ENCODE assay signal across 8 mouse cellular contexts in genomic region chr14:119137512-119137905, GRCm38 (mm10). TPM values are rescaled to one million over a fixed set of nuclear protein-coding genes. Genes with fewer than 3 reads are reported as not detected.
DNase-seq lines count a peak whose midpoint lies in the region; ATAC-seq and TF ChIP-seq lines count a peak whose summit lies in the region.

No protein-coding gene starts in this region.

- H3K27ac ChIP-seq in intestine, postnatal 0 days (ENCODE audit: low read depth, low read length): no peak overlapping the region

- peak; percentile 64 for ATAC-seq in intestine, postnatal 0 days

- WGBS in intestine, postnatal 0 days: under 1% methylated on average over 38 of the region's 38 CpGs

- DNase-seq in adrenal gland, adult 2 months: peak; percentile 84
- DNase-seq in cerebellum, postnatal 4 days (ENCODE audit: low spot score in 2 of 2): peak; percentile 46 to 79
- peak; percentile 42 for DNase-seq in gastrocnemius, postnatal 14 days
- DNase-seq in left cerebral cortex, postnatal 10 days (ENCODE audit: extremely low spot score in 1 of 2, low spot score in 2 of 2): peak; percentile 80 to 85
- DNase-seq in lung, postnatal 4 days: peak; percentile 62 to 84
- DNase-seq in right cerebral cortex, postnatal 14 days: peak; percentile 85
- no peak for DNase-seq in adipocyte (ENCODE audit: low spot score)

- H3K9ac ChIP-seq in intestine, postnatal 0 days (ENCODE audit: low read depth, low read length): no peak overlapping the region

- peak; percentile 56 for TF ChIP-seq CTCF in intestine, postnatal 0 days (IDR thresholded peaks at IDR 0.05; ENCODE audit: low read depth)

- H3K9me3 ChIP-seq in intestine, postnatal 0 days (ENCODE audit: control insufficient read depth): no peaks in the 10 kb centered on the region

- H3K4me1 ChIP-seq in intestine, postnatal 0 days (replicated peaks; ENCODE audit: control insufficient read depth, insufficient read depth, low read length): 0 out of 2 replicates have a peak, but pooled peaks cover 5% of the 10 kb centered on the region

- H3K4me2 ChIP-seq in intestine, postnatal 0 days (replicated peaks; ENCODE audit: low read depth): peak overlapping the region; percentile 97

- peaks cover 43% of the 10 kb centered on the region for H3K27me3 ChIP-seq in intestine, postnatal 0 days (replicated peaks; ENCODE audit: control insufficient read depth, insufficient read depth, low read length)

- H3K4me3 ChIP-seq in intestine, postnatal 0 days (ENCODE audit: low read depth, low read length): peak overlapping the region; percentile 64

- intact Hi-C loops in gastrocnemius, postnatal 14 days (cut with DNase I; ENCODE audit: low total_unique reads): no loop called here
- intact Hi-C loops in left cerebral cortex, postnatal 10 days (cut with DNase I): loop anchor here (5.0 kb wide), 1 partner anchor 715 kb away; no protein-coding TSS in a partner anchor

- H3K36me3 ChIP-seq in intestine, postnatal 0 days (ENCODE audit: control insufficient read depth, insufficient read depth): no peaks in the 10 kb centered on the region

RNA-seq across cellular contexts. Expression of gene Hs6st3, which starts 0.6 kb away (rescaled TPM):
- under 1 TPM; 0.69 to 0.90 TPM for total RNA-seq in adrenal gland, adult 2 months (2021)
- polyA plus RNA-seq in adrenal gland, adult 2 months (2012; rRNA removed): 0.76 and 0.84 TPM in 2 replicates
- total RNA-seq in gastrocnemius, postnatal 14 days (2021): not detected
- polyA plus RNA-seq in intestine, postnatal 0 days (2015; fragmentation: Nextera tagmentation; extraction: Ambion mirVana): not detected in 2 replicates
- 10 to 100 TPM; 91.9 to 95.5 TPM for total RNA-seq in left cerebral cortex, postnatal 10 days (2021)

RNA-seq across cellular contexts. Expression of gene Uggt2, which starts 38.3 kb away (rescaled TPM):
- 10 to 100 TPM; 11.0 to 16.5 TPM for total RNA-seq in adrenal gland, adult 2 months (2021)
- polyA plus RNA-seq in adrenal gland, adult 2 months (2012; rRNA removed): 8.0 and 8.1 TPM in 2 replicates
- 1 to 10 TPM; 7.6 to 7.9 TPM for total RNA-seq in gastrocnemius, postnatal 14 days (2021)
- polyA plus RNA-seq in intestine, postnatal 0 days (2015; fragmentation: Nextera tagmentation; extraction: Ambion mirVana): 1.6 and 2.1 TPM in 2 replicates
- 10 to 100 TPM; 30.7 to 42.1 TPM for total RNA-seq in left cerebral cortex, postnatal 10 days (2021)

Comparison
In these comparisons a context has a peak if more than half of its experiments do, and no peak if none do; other contexts are left out.
1. RNA of gene Hs6st3, which starts 0.6 kb away (total RNA-seq): 91.9 to 95.5 TPM in left cerebral cortex, postnatal 10 days; 0.69 to 0.90 TPM in adrenal gland, adult 2 months and not detected in gastrocnemius, postnatal 14 days; every median in the first group is over 10 times any median in the second.